Mouse (Mus musculus): ENCODE measurements around the gene Dek. TPM values are rescaled to one million over a fixed set of nuclear protein-coding genes. Genes with fewer than 3 reads are reported as not detected.

Gene Dek
- polyA plus RNA-seq, 1 experiment from 2014 or later: 345 TPM

Other genes starting within 250 kb of the Dek start
- gene Kif13a, start 176.3 kb downstream of the Dek start, polyA plus RNA-seq (2014; fragmentation: Nextera tagmentation; extraction: Ambion mirVana): 17.3 and 19.1 TPM in 2 replicates
- gene Nhlrc1, start 91.4 kb downstream of the Dek start, polyA plus RNA-seq (2014; fragmentation: Nextera tagmentation; extraction: Ambion mirVana): 4.6 and 5.2 TPM in 2 replicates
- gene Kdm1b, start 62.7 kb downstream of the Dek start, polyA plus RNA-seq (2014; fragmentation: Nextera tagmentation; extraction: Ambion mirVana): 12.3 and 13.5 TPM in 2 replicates
- gene Tpmt, start 61.5 kb downstream of the Dek start, polyA plus RNA-seq (2014; fragmentation: Nextera tagmentation; extraction: Ambion mirVana): 32.2 and 38.2 TPM in 2 replicates
- 1.5 and 1.7 TPM in 2 replicates for gene Rnf144b, start 16.5 kb upstream of the Dek start, polyA plus RNA-seq (2014; fragmentation: Nextera tagmentation; extraction: Ambion mirVana)